Mouse (Mus musculus): ENCODE results near the gene Mrpl16.

Gene Mrpl16

DNA sequence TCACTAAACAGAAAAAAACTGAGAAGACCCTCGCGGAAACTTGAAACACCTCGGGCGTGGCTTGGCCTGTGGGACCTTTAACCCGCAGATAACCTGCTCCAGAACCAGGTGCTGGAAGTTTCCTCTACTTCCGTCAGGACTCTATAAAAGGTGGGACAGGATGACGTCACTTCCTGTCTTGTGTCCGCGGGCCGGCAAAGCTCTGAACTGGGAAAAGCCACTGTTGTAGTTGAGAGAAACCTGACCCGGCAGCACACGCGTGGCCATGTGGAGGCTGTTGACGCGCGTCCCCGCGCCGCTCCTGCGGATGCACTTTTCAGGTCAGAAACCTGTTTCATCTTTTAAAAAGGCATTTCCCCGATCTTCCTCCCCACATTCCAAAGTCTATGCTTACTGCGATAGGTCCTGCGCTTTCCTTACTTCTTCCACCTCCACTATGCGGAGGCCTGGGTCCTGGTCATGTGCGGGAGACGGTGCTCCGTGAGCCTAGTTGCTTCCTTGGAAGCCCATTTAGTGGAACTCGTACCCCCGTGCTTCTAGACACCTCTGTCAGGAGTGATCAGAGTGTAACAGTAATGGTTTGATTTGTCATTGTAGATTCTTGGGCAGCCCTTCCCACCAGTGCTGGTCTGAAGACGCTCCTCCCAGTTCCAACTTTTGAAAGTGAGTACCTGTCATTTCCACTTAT is at the start of gene Mrpl16:
Gene Mrpl16, plus strand, starts transcription at position 187 of the 688 bp plus-strand sequence.
- peak; percentile 95 for DNase-seq (ENCODE audit: low read depth)

DNA sequence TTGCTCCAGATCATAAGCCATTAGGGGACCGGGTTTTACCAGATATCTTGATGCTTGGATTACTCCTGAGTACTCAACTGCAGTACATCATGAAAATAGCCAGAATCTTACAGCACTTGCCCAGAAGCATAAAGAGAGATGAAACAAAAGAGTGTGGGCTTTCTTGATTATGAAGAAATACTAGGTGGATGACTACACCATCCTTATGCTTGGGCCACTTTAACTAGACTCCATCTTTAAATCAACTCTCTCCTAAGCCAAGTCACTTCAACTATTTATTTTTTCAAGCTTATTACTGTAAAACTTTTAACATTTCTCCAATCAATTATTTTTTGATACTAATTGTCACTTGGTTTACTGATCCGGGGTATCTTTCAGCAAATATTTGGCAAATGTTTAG is 46.3 kb upstream of the Mrpl16 start:
- DNase-seq (ENCODE audit: low read depth), result no peak

DNA sequence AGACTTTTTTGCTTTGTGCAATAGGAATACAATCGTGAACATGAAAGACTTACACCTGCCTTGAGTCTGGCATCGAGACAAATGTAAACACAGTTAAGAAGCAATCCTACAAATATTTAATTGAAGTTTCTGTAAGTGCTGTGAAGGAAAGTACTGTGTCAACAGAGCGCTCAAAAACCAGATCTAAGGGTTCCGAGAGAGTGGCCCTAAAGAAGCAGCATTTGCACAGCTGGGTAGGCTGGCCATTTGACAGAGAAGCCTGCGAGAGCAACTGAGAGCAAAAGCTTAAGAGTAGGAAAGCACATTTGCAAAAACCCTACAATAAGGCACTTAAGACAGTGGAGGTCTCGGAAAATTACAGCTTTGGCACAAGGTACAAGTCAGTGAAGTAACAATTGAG is 45.9 kb upstream of the Mrpl16 start:
- DNase-seq (ENCODE audit: low read depth), result no peak

DNA sequence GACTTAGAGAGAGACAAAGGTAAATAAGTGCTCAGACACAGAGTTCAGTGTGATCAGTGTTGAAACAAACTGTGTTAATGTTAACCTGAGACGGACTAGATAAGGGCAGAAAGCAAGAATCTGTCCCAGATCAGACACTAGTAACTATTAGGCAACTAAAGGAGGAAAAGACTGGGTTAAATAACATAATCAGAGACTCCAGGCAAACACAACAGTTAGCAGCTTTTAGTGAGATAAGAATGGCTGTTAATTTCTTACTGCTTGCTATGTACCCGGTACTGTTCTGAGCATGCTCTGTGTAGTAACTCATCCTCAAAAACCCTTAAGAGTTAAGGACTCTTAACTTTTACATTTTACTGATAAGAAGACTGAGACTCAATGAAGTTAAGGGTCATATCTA is 44.3 kb upstream of the Mrpl16 start:
- DNase-seq (ENCODE audit: low read depth), result no peak

DNA sequence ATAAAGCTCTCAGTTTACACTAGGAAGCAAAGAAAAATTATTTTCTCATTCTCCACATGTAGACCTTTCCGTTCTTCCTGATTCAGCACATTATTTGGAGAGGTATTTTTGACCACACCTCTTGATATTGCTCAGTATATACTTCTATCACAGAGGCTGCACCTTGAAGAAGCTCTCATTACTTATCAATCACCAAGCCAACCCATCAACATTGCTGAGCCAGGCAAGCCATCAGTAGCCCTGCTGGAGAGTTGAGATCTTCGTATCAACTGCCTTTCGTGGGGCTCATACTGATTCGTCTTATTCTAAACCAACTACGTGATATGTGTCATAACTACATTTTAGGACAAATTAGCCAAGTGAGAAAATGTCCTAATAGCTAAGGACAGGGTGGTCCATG is 42.9 kb upstream of the Mrpl16 start:
- no peak for DNase-seq (ENCODE audit: low read depth)

DNA sequence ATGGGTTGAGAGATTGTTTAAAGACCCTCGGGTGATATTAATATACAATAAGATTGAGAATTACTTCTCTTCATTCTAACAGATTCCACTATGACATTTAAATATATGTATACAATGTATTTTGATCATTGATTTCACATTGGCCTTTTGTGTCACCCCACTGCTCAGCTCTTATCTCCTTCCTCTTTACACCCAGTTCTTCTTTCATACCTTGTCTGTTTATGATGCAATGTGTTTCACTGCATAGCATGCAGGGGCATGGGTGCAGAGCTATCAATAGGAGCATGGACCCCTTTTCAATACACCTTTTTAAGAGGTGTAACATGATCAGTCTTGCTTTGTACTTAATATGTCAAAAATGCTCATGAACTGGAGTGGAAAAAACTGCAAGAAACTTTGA is 39.9 kb upstream of the Mrpl16 start:
- no peak for DNase-seq (ENCODE audit: low read depth)

DNA sequence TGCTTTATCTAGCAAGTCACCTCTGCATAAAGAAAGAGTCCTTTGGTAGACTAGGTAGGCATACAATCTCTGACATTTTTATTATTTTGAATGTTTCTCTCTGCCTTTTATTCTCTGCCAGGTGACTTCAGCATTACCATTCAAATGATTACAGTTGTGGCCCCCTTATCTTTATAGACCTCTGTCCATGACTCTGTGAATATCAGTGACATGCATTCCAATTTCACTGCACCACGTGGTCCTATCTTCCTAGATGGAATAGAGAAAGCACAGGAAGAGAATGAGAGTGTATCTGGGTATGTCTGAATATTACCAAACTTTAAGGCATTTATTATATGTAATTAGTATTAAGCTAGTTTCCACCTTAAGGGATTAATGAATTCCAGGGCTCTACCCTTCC is 33.7 kb upstream of the Mrpl16 start:
- no peak for DNase-seq (ENCODE audit: low read depth)

DNA sequence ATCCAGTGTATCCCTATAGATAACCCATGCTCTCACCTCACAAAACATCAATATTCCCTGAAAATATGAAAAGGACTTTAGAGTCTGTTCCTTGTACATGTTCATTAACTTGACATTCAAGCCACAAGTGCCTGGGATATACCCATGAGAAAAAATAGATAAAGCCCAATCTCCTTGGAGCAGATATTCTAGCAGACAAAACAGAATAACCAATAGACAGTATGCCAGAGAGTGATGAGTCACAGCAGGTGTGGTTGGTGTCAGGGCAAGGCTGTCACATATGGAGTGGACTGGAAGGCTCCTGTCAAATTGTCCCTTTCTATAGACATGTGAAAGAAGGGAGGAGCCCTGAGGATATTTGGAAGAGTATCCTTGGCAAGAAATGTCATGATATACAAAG is 24.5 kb upstream of the Mrpl16 start:
- DNase-seq (ENCODE audit: low read depth), result no peak

DNA sequence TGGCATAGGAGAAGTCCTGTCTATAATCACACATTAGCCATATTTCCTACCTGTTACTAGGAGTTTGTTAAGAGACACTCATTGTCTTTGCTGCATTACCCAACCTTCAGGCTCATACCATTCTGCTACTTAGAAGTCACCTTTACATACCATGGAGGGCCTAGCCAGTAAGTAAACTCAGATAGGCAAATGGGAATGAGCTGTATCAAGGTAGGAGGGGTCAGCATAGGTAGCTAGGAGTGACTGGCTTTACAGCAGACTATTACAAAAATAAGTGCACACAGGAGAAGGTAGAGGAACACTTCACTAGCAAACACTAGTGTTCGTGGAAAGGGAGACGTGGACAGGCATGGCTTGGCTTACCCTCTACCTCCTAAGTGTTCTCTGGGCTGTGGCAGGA is 22.9 kb upstream of the Mrpl16 start, which contains the start of gene Gif:
Gene Gif, plus strand, starts transcription at position 257 of the 400 bp plus-strand sequence.
- no peak for DNase-seq (ENCODE audit: low read depth)

DNA sequence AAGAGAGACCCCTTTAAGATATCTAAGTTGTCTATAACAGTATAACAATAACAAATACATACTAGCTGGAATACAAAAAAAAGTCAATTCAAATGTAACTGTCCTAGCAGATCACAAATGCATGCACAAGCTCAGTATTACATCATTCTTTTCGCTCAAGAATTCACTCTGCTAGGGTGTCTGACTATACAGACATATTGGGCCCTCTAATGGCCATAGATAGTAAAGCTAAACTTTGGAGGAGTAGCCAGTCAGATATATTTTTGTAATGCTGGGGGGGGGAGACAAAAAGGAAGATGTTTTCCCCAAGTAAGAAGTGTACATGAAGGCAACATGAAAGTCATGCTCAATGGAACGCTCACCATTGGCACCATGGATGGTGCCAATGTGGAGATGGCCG is 5.1 kb upstream of the Mrpl16 start:
- no peak for DNase-seq (ENCODE audit: low read depth)

DNA sequence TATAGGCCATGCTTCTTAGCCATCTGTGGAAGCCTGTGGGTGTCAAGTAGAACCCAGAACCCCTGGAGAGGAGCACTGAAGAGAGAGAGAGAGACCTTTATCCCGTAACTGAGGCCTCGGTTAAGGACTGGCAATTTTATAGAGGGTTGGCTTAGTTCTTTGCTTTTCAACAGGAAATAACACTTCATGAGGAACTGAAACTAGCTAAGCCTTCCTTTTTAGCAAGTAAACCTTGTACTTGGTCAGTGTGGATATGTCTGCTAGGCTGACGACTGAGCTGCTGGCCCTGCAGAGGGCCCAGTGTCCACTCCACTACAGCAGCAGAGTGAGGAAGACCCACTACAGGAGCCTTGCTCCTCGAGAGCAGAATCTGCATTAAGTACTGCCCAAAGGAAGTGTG is 3.8 kb upstream of the Mrpl16 start:
- DNase-seq (ENCODE audit: low read depth), result no peak

DNA sequence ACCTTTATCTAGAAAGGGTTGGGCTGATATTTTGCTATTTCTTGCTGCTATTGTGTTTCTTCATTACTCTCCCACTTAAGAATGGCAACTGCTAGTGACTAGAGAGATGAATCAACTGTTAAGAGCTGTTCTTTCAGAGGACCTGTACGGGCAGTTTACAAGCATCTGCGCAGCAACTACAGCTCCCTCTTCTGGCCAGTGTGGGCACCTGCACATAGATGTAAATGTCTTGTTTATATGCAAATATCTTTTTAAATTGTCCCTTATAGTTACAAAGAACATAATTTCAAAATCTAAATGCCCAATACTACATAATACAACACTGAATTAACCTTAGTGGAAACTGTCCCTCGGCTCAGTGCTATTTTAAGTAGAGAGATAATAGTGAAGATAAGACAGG is 2.0 kb upstream of the Mrpl16 start:
- DNase-seq (ENCODE audit: low read depth), result peak; percentile 83

DNA sequence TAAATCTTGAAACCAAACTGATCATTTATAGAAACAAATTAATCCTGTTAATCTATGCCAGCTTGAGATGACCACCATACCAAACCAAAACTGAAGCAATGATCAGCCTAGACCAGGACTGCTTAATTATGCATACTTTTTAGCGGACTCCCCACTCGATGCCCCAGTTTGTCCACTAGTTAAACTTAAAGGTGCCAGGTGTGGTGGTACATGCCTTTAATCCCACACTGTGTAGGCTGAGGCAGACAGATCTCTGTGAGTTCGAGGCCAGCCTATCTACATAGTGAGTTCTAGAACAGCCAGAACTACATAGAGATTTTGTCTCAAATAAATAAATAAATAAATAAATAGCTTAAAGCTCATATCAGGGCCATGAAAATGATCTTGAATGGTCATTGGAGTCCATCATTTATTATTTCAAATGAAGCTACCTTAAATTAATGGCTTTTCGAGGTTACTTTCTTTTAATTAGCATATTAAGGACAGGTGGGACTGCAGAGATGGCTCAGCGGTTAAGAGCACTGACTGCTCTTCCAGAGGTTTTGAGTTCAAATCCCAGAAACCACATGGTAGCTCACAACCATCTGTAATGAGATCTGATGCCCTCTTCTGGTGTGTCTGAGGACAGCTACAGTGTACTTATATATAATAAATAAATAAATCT is 802 bp upstream of the Mrpl16 start:
- no peak for DNase-seq (ENCODE audit: low read depth)

DNA sequence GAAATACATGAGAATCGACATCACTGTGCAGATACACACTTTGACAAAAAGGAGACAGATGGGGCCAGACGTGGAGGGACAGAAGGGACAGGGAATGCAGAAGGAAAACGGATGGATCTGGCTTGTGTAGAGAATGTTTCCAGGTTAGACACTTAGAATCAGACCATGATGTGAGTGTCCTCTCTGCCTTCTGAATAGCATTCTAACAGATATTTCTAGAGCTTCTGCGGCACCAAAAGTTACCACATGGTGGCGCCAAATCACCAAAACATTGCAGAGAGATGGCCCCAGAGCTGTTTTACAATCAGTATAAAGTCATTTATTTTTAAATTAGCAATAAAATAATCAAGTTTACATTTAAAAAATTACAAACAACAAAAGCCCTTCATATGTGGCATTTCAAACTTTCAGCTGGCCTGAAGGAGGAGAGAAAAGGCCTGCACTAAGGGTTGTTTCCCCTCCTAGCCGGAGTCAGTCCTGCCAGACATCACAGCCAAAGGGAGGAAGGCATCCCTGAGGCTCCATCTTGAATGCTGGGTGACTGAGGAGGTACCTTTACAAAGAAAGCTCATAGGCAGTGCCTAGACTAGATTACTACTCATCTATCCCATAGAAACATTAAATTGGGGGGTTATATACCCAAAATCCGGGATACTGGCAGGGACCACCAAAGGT is 7.1 kb downstream of the Mrpl16 start:
- DNase-seq (ENCODE audit: low read depth), result peak; percentile 57

DNA sequence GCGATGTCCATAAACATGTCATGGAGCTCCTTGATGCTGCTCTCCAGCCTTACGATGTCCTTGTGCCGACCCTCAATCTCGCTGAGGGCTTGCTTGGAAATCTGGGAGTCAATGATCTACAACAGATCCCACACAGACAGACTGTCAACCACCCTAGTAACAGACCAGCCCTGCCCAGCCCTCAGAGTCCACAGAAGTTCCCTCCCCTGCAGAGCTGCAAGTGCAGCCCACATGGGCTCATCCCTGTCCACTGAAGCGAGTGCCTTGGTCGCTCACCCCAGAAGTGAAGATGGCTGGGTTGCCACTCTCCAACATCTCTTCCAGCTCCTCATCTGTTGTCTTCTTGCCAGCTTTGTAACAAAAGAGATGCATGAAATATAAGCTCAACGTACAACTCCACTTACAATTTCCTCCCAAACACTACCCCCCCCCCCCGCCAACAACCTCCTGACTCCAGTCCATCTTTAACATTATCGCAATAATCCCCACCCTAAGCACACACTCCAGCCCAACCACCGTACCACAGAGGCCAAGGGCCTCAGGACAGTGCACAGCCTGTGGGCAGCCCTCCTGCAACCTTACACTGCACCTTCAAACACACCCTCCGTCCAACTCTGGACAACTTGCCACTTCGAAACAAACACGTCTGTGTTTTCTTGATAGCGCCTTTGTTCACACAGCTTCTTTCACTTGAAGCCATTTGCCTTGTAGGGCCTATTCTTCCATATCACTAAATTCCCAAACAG is 15.4 kb downstream of the Mrpl16 start:
- DNase-seq (ENCODE audit: low read depth), result no peak

DNA sequence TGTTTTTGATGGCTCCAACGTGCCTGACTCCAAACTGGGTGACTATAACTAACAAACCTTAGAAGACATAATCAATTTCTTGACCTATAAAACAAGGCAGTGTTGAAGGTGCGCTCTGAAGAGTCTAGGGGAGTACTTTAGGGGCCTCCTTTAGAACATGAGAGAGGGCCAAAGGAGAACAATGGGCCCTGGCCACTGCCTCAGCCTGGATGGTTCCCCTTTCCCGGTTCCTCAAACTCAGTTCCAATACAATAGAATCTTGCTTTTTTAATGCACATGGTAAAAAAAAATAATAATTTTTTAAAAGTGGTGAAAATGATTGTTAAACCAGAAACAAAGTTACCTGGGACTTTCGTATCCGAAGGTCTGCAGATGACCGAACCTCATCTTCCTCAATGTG is 17.6 kb downstream of the Mrpl16 start:
- DNase-seq (ENCODE audit: low read depth), result no peak

DNA sequence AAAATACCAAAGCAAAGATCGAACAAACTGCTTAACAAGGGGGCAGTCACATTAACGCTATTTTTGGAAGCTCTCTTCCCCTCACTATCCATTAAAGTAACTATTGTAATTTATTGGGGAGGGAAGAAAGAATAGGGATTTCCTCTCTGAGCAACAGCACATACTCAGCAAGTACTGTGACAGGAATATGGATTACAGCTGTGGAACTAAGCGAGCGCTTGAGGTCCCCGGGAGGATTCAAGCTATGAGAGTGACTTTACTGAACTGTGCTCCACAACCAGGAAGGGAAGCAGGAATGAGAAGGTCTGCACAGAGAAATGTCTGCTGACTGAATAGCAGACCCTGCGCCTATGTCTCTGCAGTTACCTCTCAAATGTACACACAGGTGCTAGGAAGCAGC is 18.7 kb downstream of the Mrpl16 start:
- DNase-seq (ENCODE audit: low read depth), result no peak

DNA sequence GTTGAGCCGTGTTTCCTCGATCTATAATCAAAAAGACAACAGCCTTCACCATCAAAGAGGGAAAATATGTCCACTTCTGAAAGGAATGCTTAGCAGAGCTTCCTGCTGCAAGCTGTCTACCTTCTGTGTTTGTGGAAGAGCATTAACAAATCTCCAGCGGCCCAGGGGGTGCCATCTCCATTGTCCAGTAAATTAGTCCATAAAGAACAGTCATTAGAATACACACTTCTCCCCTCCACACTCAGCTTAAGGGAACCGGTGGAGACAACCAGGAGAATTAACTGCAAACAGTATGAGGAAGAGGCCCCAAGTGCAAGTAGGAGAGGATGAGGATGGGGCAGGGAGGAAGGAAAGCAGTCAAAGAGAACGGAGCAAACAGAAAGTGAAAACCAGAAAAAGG is 21.6 kb downstream of the Mrpl16 start:
- no peak for DNase-seq (ENCODE audit: low read depth)

DNA sequence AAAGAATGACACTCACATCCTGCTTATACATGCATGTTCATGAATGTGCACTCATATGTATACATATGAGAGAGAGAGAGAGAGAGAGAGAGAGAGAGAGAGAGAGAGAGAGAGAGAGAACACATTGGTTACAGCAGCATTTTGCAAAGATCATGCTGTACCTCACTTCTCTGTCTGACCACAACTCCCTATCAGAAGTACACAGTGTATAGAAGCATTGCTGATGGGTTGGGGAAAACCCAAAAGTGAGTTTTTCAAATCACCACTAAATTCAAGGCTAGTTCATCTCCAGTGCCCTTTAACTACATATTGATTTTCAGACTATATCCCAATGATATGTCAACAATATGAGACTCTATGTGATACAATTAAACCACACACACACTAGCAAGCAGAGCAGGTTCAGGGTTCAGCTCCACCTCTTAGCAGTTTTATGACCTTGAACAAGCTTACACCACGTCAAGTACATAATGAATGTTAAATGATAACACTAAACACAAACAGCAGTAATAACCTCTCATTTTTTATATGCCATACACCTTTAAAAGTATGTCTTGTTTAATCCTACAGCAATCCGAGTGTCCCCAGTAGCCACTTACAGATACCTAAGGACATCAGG is 23.7 kb downstream of the Mrpl16 start:
- DNase-seq (ENCODE audit: low read depth), result no peak

DNA sequence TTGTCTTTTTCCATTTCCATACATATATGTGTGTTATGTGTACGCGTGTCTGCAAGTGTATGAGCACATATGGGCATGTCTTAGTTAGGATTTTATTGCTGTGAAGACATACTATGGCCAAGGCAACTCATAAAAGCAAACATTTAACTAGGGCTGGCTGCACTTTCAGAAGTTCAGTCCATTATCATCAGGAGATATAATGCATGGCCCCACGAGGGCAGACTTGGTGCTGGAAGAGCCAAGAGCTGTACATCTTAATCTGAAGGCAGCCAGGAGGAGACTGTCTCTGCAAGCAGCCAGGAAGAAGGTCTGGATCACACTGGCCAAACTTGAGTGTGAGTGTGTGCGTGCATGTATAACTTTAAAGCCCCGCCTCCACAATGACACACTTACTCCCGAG is 24.3 kb downstream of the Mrpl16 start:
- no peak for DNase-seq (ENCODE audit: low read depth)

DNA sequence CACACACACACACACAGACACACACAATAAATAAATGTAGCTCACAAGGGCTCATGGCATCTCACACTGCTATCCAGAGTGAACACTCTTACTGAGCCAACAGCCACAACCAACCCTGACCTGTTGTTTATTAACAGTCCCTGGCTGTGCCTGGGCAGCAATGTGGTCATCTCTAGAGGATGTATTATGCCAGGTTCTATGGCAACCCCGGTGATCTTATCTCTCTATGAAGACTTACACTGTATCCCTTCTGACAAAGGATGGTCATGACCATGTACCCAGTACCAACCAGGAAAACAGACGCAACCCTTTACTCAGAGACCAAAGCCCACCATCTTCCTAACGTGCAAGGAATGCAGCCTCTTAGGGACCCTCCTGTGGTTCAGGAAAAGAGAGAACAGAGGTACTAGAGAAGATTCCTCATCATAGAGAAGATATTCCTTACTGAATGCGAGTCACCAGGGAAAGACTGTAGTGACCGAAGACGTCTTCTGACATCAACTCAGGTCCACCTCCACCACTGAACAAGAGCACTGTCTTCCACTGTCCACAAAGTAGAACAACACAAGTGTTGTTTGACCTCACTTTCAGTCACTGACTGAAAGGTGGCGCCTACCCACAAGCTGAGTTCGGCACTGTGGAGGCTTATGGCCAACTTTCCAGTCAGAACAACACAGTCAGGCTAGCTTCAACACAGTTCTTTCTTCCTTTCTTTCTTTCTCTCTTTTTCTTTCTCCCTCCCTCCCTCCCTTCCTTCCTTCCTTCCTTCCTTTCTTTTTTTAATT is 30.5 kb downstream of the Mrpl16 start:
- peak; percentile 87 for DNase-seq (ENCODE audit: low read depth)

Measured in 416B (cell line).